Mouse (Mus musculus): ENCODE measurements around the gene Tbpl1. TPM values are rescaled to one million over a fixed set of nuclear protein-coding genes. Genes with fewer than 3 reads are reported as not detected.

Tbpl1 gene
- total RNA-seq, 2 experiments from 2014 or later, result 17.6 to 20.4 TPM

GRCm38 (mm10) chr10:22658534-22659385 is 73.0 kb downstream of the Tbpl1 start:
- DNase-seq, result peak; percentile 51
- intact Hi-C loops (cut with DNase I; ENCODE audit: low total_unique reads), result no loop called here

Small RNA genes lying within 50 kb of the gene (microRNA-seq; reads per million reads assigned to microRNA genes)
- 0 reads per million in 2 experiments for gene Mir7663

Other genes with a start within 250 kb of the Tbpl1 start
- gene Slc2a12, start 86.9 kb downstream of the Tbpl1 start, total RNA-seq (2021), result 10 to 100 TPM; 12.8 to 13.7 TPM
- gene Tcf21, start 88.2 kb upstream of the Tbpl1 start, total RNA-seq (2021), result not detected

Measured in gastrocnemius, postnatal 14 days (tissue).